Mouse (Mus musculus) small intestine, adult 2 months (tissue): ENCODE data around the gene Ccdc62.

Source experiments
- CTCF ChIP-seq: fragments of 200-500 bp; IDR thresholded peaks from 2 replicates; pipeline ENCODE4 v1.5.1; 2012; ENCODE audit warnings: low read depth, mild to moderate bottlenecking, control low read depth, inconsistent platforms, low read length, moderate library complexity, mixed read lengths; ENCODE audit not compliant: insufficient replicate concordance, insufficient read length; ENCODE audit errors: extremely low read depth
- POLR2A ChIP-seq: fragments of 200-500 bp; IDR thresholded peaks from 2 replicates; pipeline ENCODE4 v1.6.1; 2012; ENCODE audit warnings: low read depth, mild to moderate bottlenecking, control low read depth, inconsistent platforms, low read length, moderate library complexity

GRCm38 (mm10) chr5:123993263-123994036, 63.0 kb downstream of the Ccdc62 start:
- TF ChIP-seq CTCF, result no peak
- no peak for TF ChIP-seq POLR2A
